Mouse (Mus musculus) erythroblast, adult 5-6 weeks (primary cell): ENCODE data around the gene Btbd19. TPM values are rescaled to one million over a fixed set of nuclear protein-coding genes. Genes with fewer than 3 reads are reported as not detected.

Source experiments
- ATAC-seq: replicated peaks from 2 replicates; pipeline ENCODE4 v1.8.0; 2016; ENCODE audit warnings: moderate number of reproducible peaks, mild to moderate bottlenecking, moderate TSS enrichment, inconsistent platforms; ENCODE audit not compliant: poor library complexity, low FRiP score, severe bottlenecking
- total RNA-seq, 2 experiments: library from RNA; stranded (forward) in 1 of 2; stranded (reverse) in 1 of 2; fragments of 150-400 nt in 1 of 2; fragments of 200-764, 138-1000 nt in 1 of 2; gene quantifications; 2 replicates each; pipeline versions ENCODE4 v1.2.3 to v1.2.4; 2015 to 2017; ENCODE audit warnings: low replicate concordance in 2 of 2

Gene Btbd19
- total RNA-seq (2015; ENCODE audit: low replicate concordance) (1.0 and 3.1 TPM in 2 replicates), total RNA-seq (2017; ENCODE audit: low replicate concordance) (0.68 and 1.3 TPM in 2 replicates)

- no peak for ATAC-seq
These were observed at the start of gene Btbd19 for GRCm38 (mm10) chr4:117125348-117125909. Gene Btbd19 (minus strand): TSS chr4:117125725.

GRCm38 (mm10) chr4:117169936-117170335 lies 44.4 kb upstream of the Btbd19 start:
- no peak for ATAC-seq

GRCm38 (mm10) chr4:117161183-117161582 lies 35.7 kb upstream of the Btbd19 start:
- ATAC-seq = no peak

GRCm38 (mm10) chr4:117159666-117160065 lies 34.1 kb upstream of the Btbd19 start:
- ATAC-seq = no peak

GRCm38 (mm10) chr4:117156372-117156771 lies 30.8 kb upstream of the Btbd19 start:
- no peak for ATAC-seq

GRCm38 (mm10) chr4:117155792-117156355 lies 30.3 kb upstream of the Btbd19 start, which contains the start of gene Rps8:
Gene Rps8 (minus strand): TSS chr4:117156243.
- peak; percentile 94 for ATAC-seq

- ATAC-seq = peak; percentile 25; the same call in 1 of the 2 replicates
These were observed 29.7 kb upstream of the Btbd19 start for GRCm38 (mm10) chr4:117155020-117155791.

GRCm38 (mm10) chr4:117152714-117153113 lies 27.2 kb upstream of the Btbd19 start:
- no peak for ATAC-seq

- ATAC-seq = no peak
These were observed 25.9 kb upstream of the Btbd19 start for GRCm38 (mm10) chr4:117151416-117151815.

GRCm38 (mm10) chr4:117150212-117150733 lies 24.7 kb upstream of the Btbd19 start:
- no peak for ATAC-seq

DNA sequence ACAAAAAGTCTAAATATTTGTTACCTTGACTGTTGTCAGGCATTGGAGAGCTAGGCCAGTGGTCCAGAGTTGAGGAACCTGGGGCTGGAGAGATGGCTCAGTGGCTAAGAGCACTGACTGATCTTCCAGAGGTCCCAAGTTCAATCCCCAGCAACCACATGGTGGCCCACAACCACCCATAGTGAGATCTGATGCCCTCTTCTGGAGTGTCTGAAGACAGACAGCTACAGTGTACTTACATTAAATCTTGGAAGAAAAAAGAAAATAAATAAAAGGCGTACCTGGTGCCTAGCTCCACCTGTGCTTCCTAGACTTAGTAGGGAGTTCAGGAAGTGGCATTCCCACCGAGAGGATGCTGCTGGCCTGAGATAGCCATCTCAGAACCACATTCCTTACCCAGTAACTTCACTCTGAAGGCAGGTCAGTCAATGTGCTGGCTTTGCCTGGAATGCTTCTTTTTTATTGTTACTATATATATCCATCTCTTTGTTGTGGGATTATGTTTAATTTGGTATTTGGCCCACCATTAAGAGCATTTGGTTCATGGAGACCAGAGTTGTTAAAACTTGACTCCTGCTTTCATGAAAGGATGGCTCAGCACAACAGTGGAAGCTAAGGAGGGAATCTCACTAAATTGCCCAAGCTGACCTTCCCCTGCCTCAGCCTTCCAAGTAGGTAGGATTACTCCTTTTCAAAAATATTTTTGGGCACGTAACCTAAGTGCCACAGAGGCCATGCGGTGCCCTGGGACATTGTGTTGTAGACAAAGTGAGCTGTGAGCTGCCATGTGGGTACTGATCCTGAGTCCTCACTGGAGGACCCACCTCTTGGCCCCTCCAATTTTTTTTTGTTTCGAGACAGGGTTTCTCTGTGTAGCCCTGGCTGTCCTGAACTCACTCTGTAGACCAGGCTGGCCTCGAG lies 24.0 kb upstream of the Btbd19 start:
- ATAC-seq = no peak

DNA sequence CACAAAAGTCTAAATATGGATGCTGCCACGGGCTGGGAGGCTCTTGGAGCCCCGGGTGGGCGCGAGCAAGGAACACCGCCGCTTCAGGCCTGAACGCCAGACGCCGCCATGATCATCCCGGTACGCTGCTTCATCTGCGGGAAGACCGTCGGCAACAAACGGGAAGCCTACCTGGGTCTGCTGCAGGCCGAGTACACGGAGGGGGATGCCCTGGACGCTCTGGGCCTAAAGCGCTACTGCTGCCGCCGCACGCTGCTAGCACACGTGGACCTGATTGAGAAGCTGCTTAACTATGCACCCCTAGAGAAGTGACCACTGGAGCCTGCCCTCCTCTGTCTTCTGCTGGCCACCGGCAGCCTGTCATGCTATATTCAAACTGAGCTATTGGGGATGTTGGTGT lies 23.3 kb upstream of the Btbd19 start:
- no peak for ATAC-seq

- no peak for ATAC-seq
These were observed 22.7 kb upstream of the Btbd19 start for GRCm38 (mm10) chr4:117148047-117148713.

GRCm38 (mm10) chr4:117146176-117146575 lies 20.7 kb upstream of the Btbd19 start:
- ATAC-seq = peak; percentile 79

DNA sequence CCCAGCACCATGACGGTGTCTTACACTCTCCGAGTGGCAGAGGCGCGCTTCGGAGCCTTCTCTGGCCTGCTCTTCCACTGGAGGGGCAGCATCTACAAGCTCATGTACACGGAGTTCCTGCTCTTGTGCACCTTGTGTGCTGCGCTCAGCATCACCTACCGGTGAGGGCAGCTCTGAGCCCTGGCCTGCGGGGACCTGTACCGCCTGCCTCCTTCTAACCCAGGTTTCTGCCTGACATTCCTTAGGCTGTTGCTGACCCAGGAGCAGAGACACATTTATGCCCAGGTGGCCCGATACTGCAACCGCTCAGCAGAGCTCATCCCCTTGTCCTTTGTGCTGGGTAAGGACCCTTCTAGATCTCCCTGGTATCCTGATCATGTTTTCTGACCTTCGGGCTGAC lies 19.7 kb upstream of the Btbd19 start:
- ATAC-seq = no peak

GRCm38 (mm10) chr4:117143023-117143422 lies 17.5 kb upstream of the Btbd19 start:
- no peak for ATAC-seq

DNA sequence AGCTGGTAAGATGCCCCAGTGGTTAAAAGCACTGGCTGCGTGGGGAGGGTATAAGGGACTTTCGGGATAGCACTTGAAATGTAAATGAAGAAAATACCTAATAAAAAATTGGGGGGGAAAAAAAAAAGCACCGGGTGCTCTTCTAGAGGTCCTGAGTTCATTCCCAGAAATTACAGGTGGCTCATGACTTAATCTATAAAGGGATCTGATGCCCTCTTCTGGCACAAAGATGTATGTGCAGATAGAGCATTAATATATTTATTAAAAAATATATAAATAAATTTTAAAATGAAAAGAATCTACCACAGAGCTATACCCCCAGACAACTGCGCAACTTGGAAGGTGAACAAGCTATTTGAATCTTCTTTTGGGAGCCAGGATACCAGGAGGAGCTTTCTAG lies 15.1 kb upstream of the Btbd19 start:
- ATAC-seq = no peak

DNA sequence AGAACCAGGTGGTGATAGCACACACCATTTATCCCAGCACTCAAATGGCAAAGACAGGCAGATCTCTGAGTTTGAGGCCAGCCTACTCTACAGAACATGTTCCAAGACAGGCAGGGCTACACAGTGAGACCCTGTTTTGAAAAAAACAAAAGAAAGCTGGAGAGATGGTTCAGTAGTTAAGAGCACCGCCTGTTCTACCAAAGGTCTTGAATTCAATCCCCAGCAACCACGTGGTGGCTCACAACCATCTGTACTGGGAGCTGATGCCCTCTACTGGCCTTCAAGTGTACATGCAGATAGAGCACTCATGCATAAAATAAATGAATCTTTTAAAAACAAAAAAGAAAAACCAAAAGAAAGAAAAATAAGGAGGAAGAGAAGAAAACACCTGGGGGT lies 13.7 kb upstream of the Btbd19 start:
- peak; percentile 55; the same call in 1 of the 2 replicates for ATAC-seq
